Mouse (Mus musculus) C2C12 (cell line): ENCODE results near the gene Mblac2. TPM values are rescaled to one million over a fixed set of nuclear protein-coding genes. Genes with fewer than 3 reads are reported as not detected.

Experiments
- H3K27me3 ChIP-seq: one replicate; pipeline ENCODE4 v1.6.1; 2011; ENCODE audit not compliant: control insufficient read depth, insufficient read depth, insufficient read length
- H3K36me3 ChIP-seq: one replicate; pipeline ENCODE4 v1.6.1; 2011; ENCODE audit not compliant: control insufficient read depth, insufficient read depth
- H3K4me3 ChIP-seq: one replicate; pipeline ENCODE4 v1.5.1; 2011; ENCODE audit warnings: mild to moderate bottlenecking, control low read depth; ENCODE audit not compliant: poor library complexity, insufficient read depth, severe bottlenecking
- H3K79me2 ChIP-seq: one replicate; pipeline ENCODE4 v1.6.1; 2011; ENCODE audit not compliant: control insufficient read depth, insufficient read depth
- H3K79me3 ChIP-seq: one replicate; pipeline ENCODE4 v1.6.1; 2011; ENCODE audit warnings: low read depth, control low read depth
- H3ac ChIP-seq: one replicate; pipeline ENCODE3; 2011; ENCODE audit warnings: low read depth; ENCODE audit not compliant: control insufficient read depth, insufficient read length
- CEBPB ChIP-seq: IDR thresholded peaks from one replicate; pipeline ENCODE4 v1.6.1; 2011; ENCODE audit warnings: low read depth, mild to moderate bottlenecking, control low read depth, moderate library complexity
- CTCF ChIP-seq: IDR thresholded peaks from one replicate; pipeline ENCODE4 v1.5.1; 2011; ENCODE audit not compliant: control insufficient read depth, insufficient read depth, insufficient read length
- FOSL1 ChIP-seq: IDR thresholded peaks from one replicate; pipeline ENCODE4 v1.8.0; 2011; ENCODE audit warnings: mild to moderate bottlenecking, low read length; ENCODE audit not compliant: poor library complexity, insufficient read depth, severe bottlenecking
- MAX ChIP-seq: IDR thresholded peaks from one replicate; pipeline ENCODE4 v1.6.1; 2011; ENCODE audit warnings: mild to moderate bottlenecking, control low read depth
- MYOD1 ChIP-seq: IDR thresholded peaks from one replicate; pipeline ENCODE4 v1.6.1; 2011; ENCODE audit warnings: low read depth; ENCODE audit not compliant: control insufficient read depth, insufficient read length
- MYOG ChIP-seq: IDR thresholded peaks from one replicate; pipeline ENCODE4 v1.6.1; 2011; ENCODE audit not compliant: control insufficient read depth, insufficient read length; ENCODE audit errors: extremely low read depth
- USF1 ChIP-seq: IDR thresholded peaks from one replicate; pipeline ENCODE4 v1.6.1; 2011; ENCODE audit warnings: low read depth, mild to moderate bottlenecking, control low read depth, moderate library complexity
- polyA plus RNA-seq: library from polyadenylated mRNA; unstranded; fragments of >200 nt; fragmentation: generic; extraction: Trizol; gene quantifications from one replicate; pipeline ENCODE4 v1.2.1, GENCODE M21; 2012; ENCODE audit warnings: missing spikeins

Gene Mblac2
- polyA plus RNA-seq, 1 experiment: 1.2 TPM

GRCm38 (mm10) chr13:81740898-81741297 lies 29.8 kb downstream of the Mblac2 start:
- no peak for TF ChIP-seq USF1
- TF ChIP-seq FOSL1: no peak
- no peak for TF ChIP-seq CTCF
- no peak for TF ChIP-seq MAX
- TF ChIP-seq MYOG: no peak
- TF ChIP-seq MYOD1: no peak
- no peak for TF ChIP-seq CEBPB
- H3K79me3 ChIP-seq: no peaks in the 10 kb centered on the region
- H3K27me3 ChIP-seq: no peaks in the 10 kb centered on the region
- no peak overlapping the region for H3ac ChIP-seq
- H3K4me3 ChIP-seq: no peak overlapping the region
- H3K79me2 ChIP-seq: no peaks in the 10 kb centered on the region
- no peaks in the 10 kb centered on the region for H3K36me3 ChIP-seq

- H3K4me3 ChIP-seq: no peak overlapping the region
- no peaks in the 10 kb centered on the region for H3K79me3 ChIP-seq
- H3K36me3 ChIP-seq: no peaks in the 10 kb centered on the region
- no peaks in the 10 kb centered on the region for H3K27me3 ChIP-seq
- TF ChIP-seq MAX: no peak
- TF ChIP-seq CEBPB: no peak
- no peak for TF ChIP-seq MYOD1
- no peak for TF ChIP-seq USF1
- TF ChIP-seq CTCF: no peak
- no peak for TF ChIP-seq FOSL1
- TF ChIP-seq MYOG: no peak
- no peaks in the 10 kb centered on the region for H3K79me2 ChIP-seq
- no peak overlapping the region for H3ac ChIP-seq
These were observed 32.4 kb downstream of the Mblac2 start for GRCm38 (mm10) chr13:81743391-81744091.

GRCm38 (mm10) chr13:81744092-81744396 lies 32.9 kb downstream of the Mblac2 start:
- no peaks in the 10 kb centered on the region for H3K79me3 ChIP-seq
- H3K79me2 ChIP-seq: no peaks in the 10 kb centered on the region
- no peaks in the 10 kb centered on the region for H3K27me3 ChIP-seq
- no peak overlapping the region for H3K4me3 ChIP-seq
- H3ac ChIP-seq: no peak overlapping the region
- no peaks in the 10 kb centered on the region for H3K36me3 ChIP-seq
- TF ChIP-seq FOSL1: no peak
- TF ChIP-seq MAX: no peak

GRCm38 (mm10) chr13:81754878-81755277 lies 43.7 kb downstream of the Mblac2 start:
- no peak for TF ChIP-seq MYOD1
- TF ChIP-seq CTCF: no peak
- no peak for TF ChIP-seq MAX
- TF ChIP-seq CEBPB: no peak
- no peak for TF ChIP-seq USF1
- TF ChIP-seq FOSL1: no peak
- no peak for TF ChIP-seq MYOG
- Histone ChIP-seq H3K79me2 (no peaks in the 10 kb centered on the region), H3K36me3 (no peaks in the 10 kb centered on the region), H3K79me3 (no peaks in the 10 kb centered on the region), H3ac (no peak overlapping the region), H3K4me3 (no peak overlapping the region), H3K27me3 (no peaks in the 10 kb centered on the region)

GRCm38 (mm10) chr13:81755324-81755723 lies 44.2 kb downstream of the Mblac2 start:
- Histone ChIP-seq H3ac (no peak overlapping the region), H3K79me3 (no peaks in the 10 kb centered on the region), H3K79me2 (no peaks in the 10 kb centered on the region), H3K27me3 (no peaks in the 10 kb centered on the region), H3K36me3 (no peaks in the 10 kb centered on the region), H3K4me3 (no peak overlapping the region)
- no peak for TF ChIP-seq MYOD1

GRCm38 (mm10) chr13:81757058-81757660 lies 46.0 kb downstream of the Mblac2 start:
- no peaks in the 10 kb centered on the region for H3K36me3 ChIP-seq
- no peaks in the 10 kb centered on the region for H3K79me3 ChIP-seq
- H3K79me2 ChIP-seq: no peaks in the 10 kb centered on the region
- H3K27me3 ChIP-seq: no peaks in the 10 kb centered on the region
- H3ac ChIP-seq: no peak overlapping the region
- no peak overlapping the region for H3K4me3 ChIP-seq
- TF ChIP-seq MYOD1 (no peak), CEBPB (no peak), USF1 (no peak), FOSL1 (no peak), MAX (no peak), MYOG (no peak), CTCF (no peak)
